Mouse (Mus musculus) C2C12 (cell line): Measurements from ENCODE around the gene Ptprn2.

ENCODE experiments used
- CEBPB ChIP-seq: IDR thresholded peaks from one replicate; pipeline ENCODE4 v1.6.1; 2011; ENCODE audit warnings: low read depth, mild to moderate bottlenecking, control low read depth, moderate library complexity
- CTCF ChIP-seq: IDR thresholded peaks from one replicate; pipeline ENCODE4 v1.5.1; 2011; ENCODE audit not compliant: control insufficient read depth, insufficient read depth, insufficient read length
- MAX ChIP-seq: IDR thresholded peaks from one replicate; pipeline ENCODE4 v1.6.1; 2011; ENCODE audit warnings: mild to moderate bottlenecking, control low read depth
- MYOG ChIP-seq: IDR thresholded peaks from one replicate; pipeline ENCODE4 v1.6.1; 2011; ENCODE audit not compliant: control insufficient read depth, insufficient read length; ENCODE audit errors: extremely low read depth

DNA sequence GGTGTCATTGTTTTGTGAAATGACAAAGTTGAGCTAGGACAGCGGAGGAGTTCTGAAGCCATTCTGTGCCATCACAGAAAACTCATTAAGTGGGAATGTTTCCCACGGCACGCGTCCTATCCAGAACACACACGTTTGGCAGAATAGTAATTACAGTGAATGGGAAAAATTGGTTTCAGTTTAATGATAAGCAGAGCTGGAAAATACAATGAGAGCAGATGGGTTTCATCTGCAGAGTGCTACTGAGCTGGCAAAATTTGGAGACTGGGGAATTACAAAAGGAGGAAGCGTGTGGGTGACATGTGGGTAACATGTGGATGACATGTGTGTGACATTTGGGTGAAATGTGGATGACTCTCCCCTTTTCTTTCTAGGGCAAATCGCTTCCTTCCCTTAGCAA is 66.0 kb downstream of the Ptprn2 start:
- TF ChIP-seq CTCF (no peak), CEBPB (no peak), MYOG (no peak), MAX (no peak)
